Mouse (Mus musculus): ENCODE data around the gene Acyp2.

- TF ChIP-seq EP300 (optimal IDR thresholded peaks at IDR 0.05) (no peak), CTCF (IDR thresholded peaks at IDR 0.05; ENCODE audit: low read depth) (no peak)
Measured at GRCm38 (mm10) chr11:30580008-30580407, 69.4 kb downstream of the Acyp2 start.

All from stomach, postnatal 0 days (tissue).